Mouse (Mus musculus) mouse embryonic stem cell (cell line): Measurements from ENCODE around the gene Ddx3y.

Experiments used
- in situ Hi-C, 2 experiments: fragments of 300-500 bp; cut with MboI; formaldehyde crosslinking; loops; 1 replicate in 1 of 2; 3 replicates in 1 of 2; pipeline ENCODE4 v1.14.3; 2019 to 2020; ENCODE audit warnings: low sequenced_read_pairs in 2 of 2, low pct_unique_long_range_greater_than_20kb in 1 of 2, mixed read lengths in 1 of 2; ENCODE audit not compliant: unreplicated experiment in 1 of 2

Gene Ddx3y

GRCm38 (mm10) chrY:1286171-1286795 lies at the start of gene Ddx3y:
Gene Ddx3y (minus strand): TSS chrY:1286629.
- in situ Hi-C loops, result no loop called here

DNA sequence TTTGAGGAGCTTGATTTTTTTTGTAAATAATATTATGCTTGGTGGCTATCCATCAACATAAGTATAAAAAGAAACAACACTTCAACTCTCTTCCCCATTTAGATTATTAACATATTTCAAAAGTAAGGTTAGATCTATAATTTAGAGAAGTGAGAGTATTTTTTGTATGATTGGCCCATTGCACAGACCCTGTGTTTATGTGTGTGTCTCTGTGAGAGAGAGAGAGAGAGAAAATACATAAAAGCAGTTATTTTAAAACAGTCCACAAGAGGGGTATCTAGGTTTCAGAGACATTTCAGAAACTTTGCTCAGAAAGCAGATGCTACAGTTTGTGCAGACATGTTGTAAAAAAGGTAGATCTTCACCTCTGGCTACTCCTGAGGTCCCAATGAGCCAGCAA lies 7.3 kb upstream of the Ddx3y start:
- in situ Hi-C loops, result no loop called here

DNA sequence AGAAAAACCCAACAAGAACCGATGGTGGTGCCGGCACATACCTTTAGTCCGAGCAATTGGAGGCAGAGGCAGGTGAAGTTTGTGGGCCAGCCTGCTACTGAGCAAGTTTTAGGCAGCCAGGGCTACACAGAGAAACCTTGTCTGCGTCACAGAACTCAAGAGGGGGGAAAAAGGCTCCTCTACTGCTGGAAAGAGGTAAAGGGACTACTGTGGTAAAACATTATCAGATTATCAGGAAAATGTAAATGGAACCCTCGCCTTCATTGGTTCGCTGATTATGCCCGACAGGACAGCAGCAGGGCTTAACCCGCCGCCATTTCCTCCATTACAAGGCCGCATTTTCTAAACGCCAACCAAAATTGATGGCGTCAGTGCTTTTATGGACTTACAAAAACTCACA lies 694 bp downstream of the Ddx3y start:
- in situ Hi-C loops, result no loop called here

DNA sequence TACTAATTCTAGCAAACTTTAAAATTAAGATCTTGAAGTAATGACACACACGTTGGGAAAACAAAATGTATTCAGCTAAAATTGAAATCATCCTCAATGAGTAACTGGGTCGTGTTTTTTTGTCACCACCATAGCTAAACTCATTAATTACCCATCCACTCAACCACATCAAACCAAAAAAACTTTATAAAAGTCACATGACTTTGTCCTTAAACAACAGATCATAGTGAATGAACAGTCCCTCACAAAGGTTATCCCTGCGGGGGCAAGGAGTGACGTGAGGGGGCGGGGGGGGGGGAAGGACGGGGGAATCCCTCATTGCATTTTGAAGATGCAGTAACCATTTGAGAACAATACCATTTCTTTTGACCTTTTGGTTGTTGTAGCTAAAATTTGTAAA lies 40.3 kb downstream of the Ddx3y start:
- in situ Hi-C loops, result no loop called here

DNA sequence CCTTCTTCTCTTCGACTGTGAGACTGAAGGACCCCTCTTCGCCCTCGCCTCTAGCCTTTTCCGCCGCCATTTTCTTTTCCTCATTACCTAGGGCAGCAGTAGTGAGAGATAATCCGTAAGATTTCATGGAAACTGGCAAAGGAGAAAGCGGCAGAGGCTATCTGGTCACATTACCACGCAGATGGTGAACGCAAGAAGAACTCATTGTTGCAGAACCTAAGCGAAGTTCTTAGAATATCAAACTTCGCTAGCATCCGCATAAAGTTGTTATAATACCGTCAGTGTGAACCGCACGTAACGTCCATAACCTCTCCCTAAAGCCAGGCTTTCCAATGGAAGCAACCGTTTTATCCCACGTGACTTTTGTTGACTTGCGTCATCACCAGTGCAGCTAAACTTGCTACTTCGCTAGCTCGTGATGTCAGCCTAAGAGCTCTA lies 41.0 kb downstream of the Ddx3y start, which contains the start of gene Uty:
TSS of gene Uty (minus strand) at position 334 of the 438 bp plus-strand sequence.
- in situ Hi-C loops, result no loop called here

DNA sequence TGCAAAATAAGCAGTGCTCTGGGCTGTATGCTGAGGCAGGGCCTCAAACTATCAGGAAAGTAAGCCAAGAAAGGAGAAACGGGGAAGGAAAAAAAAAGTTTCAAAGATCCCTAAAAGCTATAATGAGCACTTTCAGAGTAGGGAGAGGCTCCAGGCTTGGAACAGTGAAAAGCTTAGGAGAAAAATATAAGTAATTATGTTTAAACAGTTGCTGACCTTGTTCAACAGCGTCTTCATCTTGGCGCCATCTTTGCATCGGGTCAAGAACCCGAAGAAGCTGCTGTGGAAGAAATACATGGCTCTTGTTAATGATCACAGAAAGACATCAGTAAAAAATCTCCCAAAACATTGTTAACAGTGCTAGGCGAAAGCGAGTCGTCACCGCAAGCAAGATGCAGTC lies 41.5 kb downstream of the Ddx3y start:
- in situ Hi-C loops, result no loop called here

DNA sequence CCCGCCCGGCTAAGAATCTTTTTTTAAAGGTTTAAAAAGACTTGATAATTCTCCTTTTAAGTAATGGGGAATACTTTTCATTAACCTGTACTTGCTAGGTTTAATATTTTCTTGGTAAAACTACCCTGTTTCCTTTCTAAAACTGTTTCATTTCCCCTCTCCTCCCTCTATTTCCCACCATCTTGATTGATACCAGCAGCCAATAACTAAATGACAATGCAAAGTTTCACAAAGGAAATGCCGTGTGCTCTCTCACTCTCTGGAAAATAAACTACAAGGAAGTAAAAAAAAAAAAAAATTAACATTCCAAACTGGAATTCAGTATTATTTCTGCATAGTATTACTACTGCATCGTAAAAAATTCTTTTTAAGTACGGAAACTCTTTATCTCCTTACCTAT lies 42.0 kb downstream of the Ddx3y start:
- in situ Hi-C loops, result no loop called here

DNA sequence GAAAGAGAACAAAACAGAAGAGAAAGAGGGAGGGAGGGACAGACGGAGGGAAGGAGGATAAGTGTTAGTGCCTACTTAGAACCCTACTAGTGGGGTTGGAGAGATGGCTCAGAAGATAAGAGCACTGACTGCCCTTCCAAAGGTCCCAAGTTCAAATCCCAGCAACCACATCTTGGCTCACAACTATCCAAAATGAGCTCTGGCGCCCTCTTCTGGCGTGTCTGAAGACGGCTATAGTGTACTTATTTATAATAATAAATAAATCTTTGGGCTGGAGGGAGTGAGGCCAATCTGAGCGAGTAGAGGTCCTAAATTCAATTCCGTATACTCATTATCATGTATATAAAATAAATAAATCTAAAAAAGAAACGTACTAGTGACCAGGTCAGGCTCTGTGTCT lies 66.4 kb downstream of the Ddx3y start:
- in situ Hi-C loops, result loop anchor here in 1 of 2 experiments (25.0 kb wide), 3 partner anchors 92 to 433 kb away; partner anchors contain the start of genes Kdm5d and Zfy1
